Mouse (Mus musculus) cortical plate, adult 2 months (tissue): ENCODE measurements around the gene Lyrm7.

ENCODE experiments used
- CTCF ChIP-seq: fragments of 200-500 bp; IDR thresholded peaks from 2 replicates; pipeline ENCODE4 v1.5.1; 2011; ENCODE audit warnings: mild to moderate bottlenecking, control low read depth, low read length; ENCODE audit not compliant: insufficient read depth; ENCODE audit errors: extremely low read depth
- POLR2A ChIP-seq: fragments of 200-500 bp; IDR thresholded peaks from 2 replicates; pipeline ENCODE4 v1.6.1; 2011; ENCODE audit warnings: mild to moderate bottlenecking, low read length, control low read depth; ENCODE audit not compliant: insufficient read depth; ENCODE audit errors: extremely low read depth

- TF ChIP-seq POLR2A (no peak), CTCF (no peak)
Measured at GRCm38 (mm10) chr11:54826819-54827218, 33.9 kb downstream of the Lyrm7 start.
